Mouse (Mus musculus) fibroblast of lung, adult 2 months (primary cell): ENCODE results near the gene Sdc4.

ENCODE experiments used
- DNase-seq: peaks from one replicate; pipeline ENCODE4 v3.0.0-alpha.2; 2011; ENCODE audit warnings: low read depth

The Sdc4 gene

GRCm38 (mm10) chr2:164403396-164404081, 40.1 kb downstream of the Sdc4 start:
- DNase-seq, result no peak

- no peak for DNase-seq
Observed at GRCm38 (mm10) chr2:164402906-164403305, 40.8 kb downstream of the Sdc4 start, which contains the start of gene Rbpjl. Gene Rbpjl, plus strand, starts transcription at chr2:164403141.

- DNase-seq, result no peak
Observed at GRCm38 (mm10) chr2:164396911-164397310, 46.8 kb downstream of the Sdc4 start.

GRCm38 (mm10) chr2:164396076-164396475, 47.6 kb downstream of the Sdc4 start:
- no peak for DNase-seq

- no peak for DNase-seq
Observed at GRCm38 (mm10) chr2:164393126-164393525, 50.6 kb downstream of the Sdc4 start.

GRCm38 (mm10) chr2:164389499-164389898, 54.2 kb downstream of the Sdc4 start:
- DNase-seq, result no peak

GRCm38 (mm10) chr2:164389020-164389419, 54.7 kb downstream of the Sdc4 start, which contains the start of gene Slpi:
Gene Slpi, minus strand, starts transcription at chr2:164389095.
- DNase-seq, result no peak

- DNase-seq, result no peak
Observed at GRCm38 (mm10) chr2:164386953-164387352, 56.7 kb downstream of the Sdc4 start.

GRCm38 (mm10) chr2:164385927-164386763, 57.5 kb downstream of the Sdc4 start:
- DNase-seq, result peak; percentile 95

- no peak for DNase-seq
Observed at GRCm38 (mm10) chr2:164383656-164384399, 59.9 kb downstream of the Sdc4 start.

- no peak for DNase-seq
Observed at GRCm38 (mm10) chr2:164382971-164383370, 60.7 kb downstream of the Sdc4 start.

- DNase-seq, result no peak
Observed at GRCm38 (mm10) chr2:164381726-164382125, 62.0 kb downstream of the Sdc4 start.

- DNase-seq, result no peak
Observed at GRCm38 (mm10) chr2:164377478-164378426, 65.9 kb downstream of the Sdc4 start.
